Mouse (Mus musculus) spleen, adult 10 weeks (tissue): ENCODE data around the gene Tac2. TPM values are rescaled to one million over a fixed set of nuclear protein-coding genes. Genes with fewer than 3 reads are reported as not detected.

ENCODE experiments used
- polyA plus RNA-seq: library from polyadenylated mRNA; stranded (reverse); fragments of 350-450 nt; fragmentation: Illumina TruSeq; extraction: RNeasy Lipid Tissue Mini Kit (QIAGEN cat#74804); gene quantifications from one replicate; pipeline ENCODE4 v1.2.3, GENCODE M21; 2015; ENCODE audit warnings: low replicate concordance; ENCODE audit not compliant: insufficient read depth

Tac2 gene
- polyA plus RNA-seq: 0.41 TPM

GRCm38 (mm10) chr10:127724178-127724577 is at the start of gene Tac2:
Gene Tac2 (plus strand): TSS chr10:127724478.

GRCm38 (mm10) chr10:127704766-127705220 is 19.5 kb upstream of the Tac2 start, which contains the start of gene Myo1a:
Gene Myo1a (plus strand): TSS chr10:127705170.

DNA sequence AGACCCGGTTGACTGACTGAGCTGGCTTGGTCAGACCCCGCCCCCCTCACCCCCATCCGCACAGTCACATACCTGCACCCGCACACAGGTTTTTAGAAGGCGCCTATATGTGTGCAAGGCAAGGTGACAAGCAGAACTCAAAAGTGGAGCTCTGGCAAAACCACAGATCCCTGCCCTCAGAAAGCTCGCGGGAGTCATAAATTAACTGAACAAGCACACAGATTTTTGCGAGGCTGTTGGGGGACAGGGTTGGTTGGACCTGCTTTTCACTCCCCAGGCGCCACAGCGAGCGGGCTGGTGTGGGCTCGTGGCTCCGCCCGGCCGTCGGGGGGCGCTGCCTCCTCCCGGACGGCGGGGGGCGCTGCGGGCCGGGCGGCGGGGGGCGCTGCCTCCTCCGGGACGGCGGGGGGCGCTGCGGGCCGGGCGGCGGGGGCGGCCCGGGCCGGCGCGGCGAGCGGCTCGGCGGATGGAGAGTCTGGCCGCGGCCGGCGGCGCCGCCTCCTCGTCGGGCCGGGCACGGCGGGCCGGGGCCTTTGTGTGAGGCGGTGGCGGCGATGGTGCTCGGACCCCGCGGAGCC is 14.9 kb downstream of the Tac2 start, which contains the start of gene Zbtb39:
Gene Zbtb39, plus strand, starts transcription at position 456 of the 578 bp plus-strand sequence.

GRCm38 (mm10) chr10:127751548-127751947 is 27.3 kb downstream of the Tac2 start, which contains the start of gene Gpr182:
Gene Gpr182 (minus strand): TSS chr10:127751732.

DNA sequence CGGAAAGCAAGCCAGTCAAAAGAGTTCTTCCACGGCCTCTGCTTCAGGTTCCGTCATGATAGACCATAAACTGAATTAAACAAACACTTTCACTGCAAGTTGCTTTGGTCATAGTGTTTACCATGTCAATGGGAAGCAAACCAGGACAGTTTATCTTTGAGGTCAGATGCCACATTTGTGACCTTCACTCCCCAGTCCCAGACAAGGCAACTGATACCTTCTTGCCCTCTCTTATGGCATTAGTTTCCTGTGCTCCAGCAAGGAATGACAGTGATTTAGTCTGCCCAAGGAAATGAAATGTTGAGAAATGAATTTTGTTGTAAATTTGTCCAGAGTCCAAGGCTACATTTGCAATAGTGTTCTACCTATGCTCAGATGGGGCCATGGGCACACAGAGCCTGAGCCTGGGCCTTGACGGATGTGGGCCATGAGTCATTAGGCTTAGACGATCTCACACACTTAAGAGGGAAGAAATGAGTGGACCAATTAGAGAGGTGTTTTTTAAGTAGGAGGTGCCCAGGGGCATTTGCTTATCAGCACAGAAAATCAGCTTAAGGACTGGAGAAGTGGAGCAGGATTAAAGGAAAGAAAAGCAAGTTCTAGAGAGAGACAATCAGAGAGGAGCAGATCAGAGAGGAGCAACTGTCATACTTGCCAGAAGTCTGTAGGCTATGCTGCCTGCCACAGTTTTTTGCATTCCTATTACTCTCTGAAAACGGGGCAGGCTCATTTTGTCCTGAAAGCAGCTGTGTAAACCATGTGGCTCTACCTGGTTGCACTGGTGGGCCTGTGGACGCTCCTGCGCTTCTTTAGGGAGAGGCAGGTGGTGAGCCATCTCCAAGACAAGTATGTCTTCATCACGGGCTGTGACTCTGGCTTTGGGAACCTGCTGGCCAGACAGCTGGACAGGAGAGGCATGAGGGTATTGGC is 35.2 kb downstream of the Tac2 start, which contains the start of the genes Rdh1 and Rdh16f1:
Gene Rdh1, plus strand, starts transcription at position 541 of the 930 bp plus-strand sequence.
Gene Rdh16f1, plus strand, starts transcription at position 607 of the 930 bp plus-strand sequence.

GRCm38 (mm10) chr10:127776011-127776410 is 51.7 kb downstream of the Tac2 start, which contains the start of gene Rdh9:
Gene Rdh9 (plus strand): TSS chr10:127776386.

Other genes with a start within 250 kb of the Tac2 start
- 3.6 TPM for gene Stac3, start 222.8 kb upstream of the Tac2 start, polyA plus RNA-seq
- 1.8 TPM for gene Ndufa4l2, start 209.5 kb upstream of the Tac2 start, polyA plus RNA-seq
- 27.0 TPM for gene Shmt2, start 202.0 kb upstream of the Tac2 start, polyA plus RNA-seq
- gene Nxph4, start 189.9 kb upstream of the Tac2 start, polyA plus RNA-seq: not detected
- 26.0 TPM for gene Lrp1, start 103.3 kb upstream of the Tac2 start, polyA plus RNA-seq
- 130 TPM for gene Stat6, start 81.5 kb upstream of the Tac2 start, polyA plus RNA-seq
- 17.1 TPM for gene Nemp1, start 57.6 kb upstream of the Tac2 start, polyA plus RNA-seq
- 10.6 TPM for gene Nab2, start 55.9 kb upstream of the Tac2 start, polyA plus RNA-seq
- gene Myo1a, start 19.3 kb upstream of the Tac2 start, polyA plus RNA-seq: 0.35 TPM
- 7.9 TPM for gene Zbtb39, start 15.1 kb downstream of the Tac2 start, polyA plus RNA-seq
- gene Gpr182, start 27.3 kb downstream of the Tac2 start, polyA plus RNA-seq: 9.3 TPM
- 1.1 TPM for gene Rdh1, start 35.2 kb downstream of the Tac2 start, polyA plus RNA-seq
- 1.9 TPM for gene Rdh16f1, start 35.3 kb downstream of the Tac2 start, polyA plus RNA-seq
- not detected for gene Rdh9, start 51.9 kb downstream of the Tac2 start, polyA plus RNA-seq
- gene Rdh16, start 76.7 kb downstream of the Tac2 start, polyA plus RNA-seq: not detected
- not detected for gene Rdh19, start 125.5 kb downstream of the Tac2 start, polyA plus RNA-seq
- not detected for gene Rdh16f2, start 142.0 kb downstream of the Tac2 start, polyA plus RNA-seq
- gene Rdh7, start 164.3 kb downstream of the Tac2 start, polyA plus RNA-seq: not detected
- not detected for gene Sdr9c7, start 174.0 kb downstream of the Tac2 start, polyA plus RNA-seq